Mouse (Mus musculus): ENCODE measurements around the gene Stpg4. TPM values are rescaled to one million over a fixed set of nuclear protein-coding genes. Genes with fewer than 3 reads are reported as not detected.

The Stpg4 gene
- polyA plus RNA-seq, 1 experiment = 0.21 TPM

DNA sequence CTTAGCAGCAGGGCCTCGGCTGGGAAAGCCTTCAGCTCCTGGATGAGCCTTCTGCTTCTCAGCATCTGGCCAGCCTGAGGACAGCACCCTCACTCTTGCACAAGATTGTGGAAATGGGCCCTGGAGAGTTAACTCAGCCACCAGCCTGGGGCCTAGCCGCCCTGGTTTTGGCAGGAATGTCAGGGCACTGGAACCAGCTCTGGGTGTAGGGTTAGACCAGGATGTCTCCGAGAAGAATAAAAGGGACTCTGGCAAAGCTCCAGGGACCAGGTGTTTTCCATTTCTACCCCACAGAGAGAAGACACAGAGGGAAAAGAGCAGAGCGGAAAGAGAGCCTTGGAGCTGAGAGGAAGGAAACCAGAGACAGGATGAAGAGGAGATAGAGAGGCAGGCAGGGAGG, 60.3 kb downstream of the Stpg4 start:
- Histone ChIP-seq H3K4me3 (ENCODE audit: extremely low read depth, insufficient read depth, insufficient read length) (no peak overlapping the region), H3K27ac (ENCODE audit: insufficient read depth, low read length) (no peak overlapping the region), H3K36me3 (ENCODE audit: control insufficient read depth, insufficient read depth, low read length) (peaks cover 40% of the 10 kb centered on the region), H3K27me3 (ENCODE audit: control insufficient read depth, insufficient read depth, low read length) (no peaks in the 10 kb centered on the region), H3K4me1 (ENCODE audit: control insufficient read depth, insufficient read depth, insufficient read length) (no peaks in the 10 kb centered on the region)
- DNase-seq (ENCODE audit: low read depth in 1 of 2, low spot score in 2 of 2) = no peak
- WGBS = 85% methylated on average over 4 of the region's 4 CpGs
- TF ChIP-seq CTCF (IDR thresholded peaks at IDR 0.05; ENCODE audit: extremely low read depth, insufficient read depth, insufficient read length, insufficient replicate concordance) (no peak), POLR2A (IDR thresholded peaks at IDR 0.05; ENCODE audit: low read depth, low read length) (no peak)

DNA sequence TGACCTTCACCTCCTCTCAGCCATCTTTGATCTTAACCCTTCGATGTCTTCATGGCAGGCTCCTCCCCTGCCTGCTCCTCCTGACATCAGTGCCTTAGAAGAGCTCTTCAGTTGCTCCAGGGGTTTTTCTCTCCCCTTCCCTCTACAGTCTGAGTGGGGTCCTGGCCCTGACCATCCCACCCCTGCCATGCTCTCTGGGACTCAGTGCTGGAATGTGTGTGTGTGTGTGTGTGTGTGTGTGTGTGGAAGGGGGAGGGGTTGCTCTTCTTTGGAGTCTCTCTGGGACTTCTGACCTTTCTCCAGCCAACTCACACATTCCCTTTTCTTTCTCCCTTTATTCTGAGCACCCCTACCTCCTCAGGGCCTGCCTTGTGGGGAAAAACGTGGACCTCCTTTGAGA, 61.0 kb downstream of the Stpg4 start:
- WGBS = 70% methylated on average over 2 of the region's 2 CpGs
- H3K27ac ChIP-seq (ENCODE audit: insufficient read depth, low read length) = no peak overlapping the region
- no peak overlapping the region for H3K4me3 ChIP-seq (ENCODE audit: extremely low read depth, insufficient read depth, insufficient read length)
- H3K4me1 ChIP-seq (ENCODE audit: control insufficient read depth, insufficient read depth, insufficient read length) = no peaks in the 10 kb centered on the region
- H3K27me3 ChIP-seq (ENCODE audit: control insufficient read depth, insufficient read depth, low read length) = no peaks in the 10 kb centered on the region
- no peak for DNase-seq (ENCODE audit: low read depth in 1 of 2, low spot score in 2 of 2)
- H3K36me3 ChIP-seq (ENCODE audit: control insufficient read depth, insufficient read depth, low read length) = peaks cover 43% of the 10 kb centered on the region
- no peak for TF ChIP-seq POLR2A (IDR thresholded peaks at IDR 0.05; ENCODE audit: low read depth, low read length)

DNA sequence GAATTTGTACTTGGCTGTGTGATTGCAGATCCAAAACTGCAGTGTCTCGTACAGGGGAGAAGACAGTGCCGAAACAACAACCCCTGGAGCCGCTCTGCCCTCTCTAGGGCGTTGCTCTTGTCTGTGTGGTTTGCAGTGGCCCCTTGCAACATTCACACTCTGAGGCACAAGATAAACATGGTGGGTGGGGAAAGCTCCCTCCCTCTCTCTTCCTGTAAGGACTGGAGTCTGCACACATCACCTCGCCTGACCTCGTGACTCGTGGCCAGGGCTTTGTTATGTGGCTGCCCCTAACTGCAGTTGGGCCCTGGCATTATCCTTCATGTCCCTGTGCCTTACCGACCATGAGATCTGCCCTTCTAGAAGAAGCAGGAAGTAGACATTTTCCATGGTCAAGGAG, 62.3 kb downstream of the Stpg4 start:
- 0 out of 2 replicates have a peak overlapping the region, but pooled peaks have one; percentile 47 for H3K27ac ChIP-seq (ENCODE audit: insufficient read depth, low read length)
- 53% methylated on average over 8 of the region's 8 CpGs for WGBS
- no peak for TF ChIP-seq POLR2A (IDR thresholded peaks at IDR 0.05; ENCODE audit: low read depth, low read length)
- no peaks in the 10 kb centered on the region for H3K27me3 ChIP-seq (ENCODE audit: control insufficient read depth, insufficient read depth, low read length)
- no peak overlapping the region for H3K4me3 ChIP-seq (ENCODE audit: extremely low read depth, insufficient read depth, insufficient read length)
- no peak for DNase-seq (ENCODE audit: low read depth in 1 of 2, low spot score in 2 of 2)
- H3K4me1 ChIP-seq (ENCODE audit: control insufficient read depth, insufficient read depth, insufficient read length) = no peaks in the 10 kb centered on the region
- peaks cover 43% of the 10 kb centered on the region for H3K36me3 ChIP-seq (ENCODE audit: control insufficient read depth, insufficient read depth, low read length)

DNA sequence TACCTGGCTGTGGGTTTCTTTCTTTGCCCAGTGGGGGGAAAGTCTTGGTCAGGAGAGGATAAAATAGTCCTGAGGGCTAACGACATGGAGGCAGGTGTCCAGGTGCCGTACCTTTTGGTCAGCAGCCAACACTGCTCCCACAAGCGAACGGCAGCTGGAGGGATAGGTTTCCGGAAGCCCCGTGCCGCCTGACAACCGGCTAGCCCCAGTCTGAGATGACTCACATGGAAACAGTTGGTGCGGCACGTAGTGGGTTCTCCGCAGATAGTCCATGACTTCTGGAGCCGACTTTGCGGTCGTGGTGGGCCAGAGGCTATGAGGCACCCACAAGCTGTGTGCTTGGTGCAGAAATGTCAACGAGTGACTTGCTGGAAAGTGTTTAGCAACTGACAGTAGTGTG, 63.4 kb downstream of the Stpg4 start:
- Histone ChIP-seq H3K4me3 (ENCODE audit: extremely low read depth, insufficient read depth, insufficient read length) (no peak overlapping the region), H3K36me3 (ENCODE audit: control insufficient read depth, insufficient read depth, low read length) (peaks cover 48% of the 10 kb centered on the region), H3K27ac (ENCODE audit: insufficient read depth, low read length) (no peak overlapping the region), H3K27me3 (ENCODE audit: control insufficient read depth, insufficient read depth, low read length) (no peaks in the 10 kb centered on the region), H3K4me1 (ENCODE audit: control insufficient read depth, insufficient read depth, insufficient read length) (no peaks in the 10 kb centered on the region)
- no peak for DNase-seq (ENCODE audit: low read depth in 1 of 2, low spot score in 2 of 2)
- no peak for TF ChIP-seq POLR2A (IDR thresholded peaks at IDR 0.05; ENCODE audit: low read depth, low read length)
- no peak for TF ChIP-seq CTCF (IDR thresholded peaks at IDR 0.05; ENCODE audit: extremely low read depth, insufficient read depth, insufficient read length, insufficient replicate concordance)
- WGBS = 92% methylated on average over 15 of the region's 15 CpGs

DNA sequence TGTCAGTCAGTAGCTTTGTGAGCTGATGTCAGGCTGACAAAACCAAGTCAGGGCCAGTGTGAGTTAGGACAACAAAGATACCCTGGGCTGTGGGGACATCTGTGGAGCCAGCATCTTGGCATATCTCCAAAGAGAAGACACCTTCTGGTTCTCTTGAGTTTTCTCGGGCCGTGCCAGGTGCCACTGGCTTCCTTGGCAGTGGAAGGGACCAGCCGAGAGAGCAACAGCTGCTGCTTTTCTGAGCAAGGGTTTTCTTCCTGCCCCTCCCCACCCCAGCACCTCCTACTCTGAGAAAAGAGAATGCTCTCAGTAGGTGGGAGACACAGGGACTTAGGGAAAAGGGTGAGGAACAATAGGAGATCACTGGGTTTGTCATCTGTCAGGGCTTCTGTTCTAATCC, 66.4 kb downstream of the Stpg4 start:
- no peak for DNase-seq (ENCODE audit: low read depth in 1 of 2, low spot score in 2 of 2)
- no peaks in the 10 kb centered on the region for H3K4me1 ChIP-seq (ENCODE audit: control insufficient read depth, insufficient read depth, insufficient read length)
- TF ChIP-seq POLR2A (IDR thresholded peaks at IDR 0.05; ENCODE audit: low read depth, low read length) (no peak), CTCF (IDR thresholded peaks at IDR 0.05; ENCODE audit: extremely low read depth, insufficient read depth, insufficient read length, insufficient replicate concordance) (no peak)
- no peak overlapping the region for H3K27ac ChIP-seq (ENCODE audit: insufficient read depth, low read length)
- H3K27me3 ChIP-seq (ENCODE audit: control insufficient read depth, insufficient read depth, low read length) = no peaks in the 10 kb centered on the region
- no peak overlapping the region for H3K4me3 ChIP-seq (ENCODE audit: extremely low read depth, insufficient read depth, insufficient read length)
- peaks cover 52% of the 10 kb centered on the region for H3K36me3 ChIP-seq (ENCODE audit: control insufficient read depth, insufficient read depth, low read length)
- 59% methylated on average over 3 of the region's 3 CpGs for WGBS

DNA sequence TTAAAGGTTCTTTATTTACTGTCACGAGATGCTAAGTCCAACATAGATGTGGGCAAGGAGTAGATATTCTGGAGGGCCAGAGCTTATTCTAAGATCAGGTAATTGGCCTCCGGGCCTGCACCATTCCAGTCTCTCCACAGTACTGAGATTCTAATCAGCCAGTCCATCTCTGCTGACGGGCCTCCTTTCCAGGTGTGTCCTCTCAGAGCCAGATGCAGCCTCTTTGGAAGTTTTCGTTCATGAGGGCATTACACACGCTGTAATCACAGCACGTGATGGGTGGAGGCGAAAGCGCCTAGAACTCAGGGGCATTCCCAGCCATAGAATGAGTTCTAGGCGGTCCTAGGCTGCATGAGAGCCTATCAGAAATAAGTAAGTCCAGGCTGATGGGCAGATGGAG, 70.0 kb downstream of the Stpg4 start:
- Histone ChIP-seq H3K4me3 (ENCODE audit: extremely low read depth, insufficient read depth, insufficient read length) (no peak overlapping the region), H3K27me3 (ENCODE audit: control insufficient read depth, insufficient read depth, low read length) (no peaks in the 10 kb centered on the region), H3K36me3 (ENCODE audit: control insufficient read depth, insufficient read depth, low read length) (peaks cover 40% of the 10 kb centered on the region), H3K4me1 (ENCODE audit: control insufficient read depth, insufficient read depth, insufficient read length) (no peaks in the 10 kb centered on the region), H3K27ac (ENCODE audit: insufficient read depth, low read length) (no peak overlapping the region)
- 96% methylated on average over 9 of the region's 9 CpGs for WGBS
- DNase-seq (ENCODE audit: low read depth in 1 of 2, low spot score in 2 of 2) = no peak
- TF ChIP-seq CTCF (IDR thresholded peaks at IDR 0.05; ENCODE audit: extremely low read depth, insufficient read depth, insufficient read length, insufficient replicate concordance) (no peak), POLR2A (IDR thresholded peaks at IDR 0.05; ENCODE audit: low read depth, low read length) (no peak)

DNA sequence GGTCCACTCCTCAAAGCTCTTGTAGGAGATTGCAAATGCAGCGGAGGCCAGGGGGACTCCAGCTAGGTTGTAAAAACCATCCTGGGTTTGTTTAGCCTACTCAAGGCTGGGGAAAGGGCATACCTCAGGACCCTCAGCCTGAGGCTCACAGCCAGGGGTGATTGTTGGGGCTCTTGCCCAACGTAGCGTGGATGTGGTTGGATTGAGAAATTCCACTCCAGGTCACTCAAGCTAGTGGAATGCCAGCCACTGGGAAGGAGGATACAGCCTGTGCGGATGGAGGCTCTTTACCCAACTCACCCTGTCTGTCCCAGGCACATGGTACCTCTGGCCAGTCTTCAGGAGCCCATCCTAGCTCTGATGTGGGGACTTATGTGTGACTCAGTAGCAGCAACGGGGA, 71.3 kb downstream of the Stpg4 start:
- no peaks in the 10 kb centered on the region for H3K27me3 ChIP-seq (ENCODE audit: control insufficient read depth, insufficient read depth, low read length)
- no peak overlapping the region for H3K27ac ChIP-seq (ENCODE audit: insufficient read depth, low read length)
- WGBS = 96% methylated on average over 5 of the region's 5 CpGs
- no peak for DNase-seq (ENCODE audit: low read depth in 1 of 2, low spot score in 2 of 2)
- H3K36me3 ChIP-seq (ENCODE audit: control insufficient read depth, insufficient read depth, low read length) = peaks cover 31% of the 10 kb centered on the region
- H3K4me3 ChIP-seq (ENCODE audit: extremely low read depth, insufficient read depth, insufficient read length) = no peak overlapping the region
- H3K4me1 ChIP-seq (ENCODE audit: control insufficient read depth, insufficient read depth, insufficient read length) = no peaks in the 10 kb centered on the region
- TF ChIP-seq POLR2A (IDR thresholded peaks at IDR 0.05; ENCODE audit: low read depth, low read length) = no peak
- TF ChIP-seq CTCF (IDR thresholded peaks at IDR 0.05; ENCODE audit: extremely low read depth, insufficient read depth, insufficient read length, insufficient replicate concordance) = no peak

All from spleen, adult 2 months (tissue).